10 mouse cellular contexts compared by ENCODE assay signal in the genomic region with DNA sequence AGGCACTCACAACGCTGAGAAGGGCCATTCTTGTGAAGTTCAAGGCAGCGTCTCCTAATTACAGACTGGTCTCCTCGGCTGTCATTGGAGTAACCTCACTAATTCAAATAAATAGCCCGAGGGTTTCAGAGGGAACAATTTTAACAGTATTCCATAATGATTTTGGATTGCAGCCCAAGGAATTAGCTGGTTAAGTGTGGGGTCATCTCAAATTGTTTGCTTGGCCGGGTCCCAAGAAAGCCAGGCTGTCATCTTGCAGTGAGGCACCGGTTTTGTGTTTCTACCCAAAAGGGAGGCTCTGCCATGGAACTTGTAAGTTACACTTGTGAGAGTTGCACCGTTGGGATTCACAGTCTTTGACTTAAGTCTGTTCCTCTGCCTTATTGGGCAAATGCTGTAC. TPM values are rescaled to one million over a fixed set of nuclear protein-coding genes. Genes with fewer than 3 reads are reported as not detected.
A peak's percentile ranks its signal among the peaks of the same experiment; 100 is the strongest.
DNase-seq lines count a peak whose midpoint lies in the region; ATAC-seq and TF ChIP-seq lines count a peak whose summit lies in the region.
"Had no signal": no experiment of that assay in that cellular context is flagged by ENCODE, and none has a peak within 500 bp of the region (broad histone marks: within the 10 kb centered on the region; RNA-seq: fewer than 3 reads in every experiment).

No protein-coding gene starts in this region.

- ATAC-seq in CD4-positive, CD25-positive, alpha-beta regulatory T cell, adult 4 months = no peak
- no peak for ATAC-seq in liver, postnatal 0 days

- H3K27me3 ChIP-seq in liver, postnatal 0 days (ENCODE audit: insufficient read depth, low read length) = no peaks in the 10 kb centered on the region

- no peaks in the 10 kb centered on the region for H3K9me3 ChIP-seq in liver, postnatal 0 days (ENCODE audit: low read length)

- peak overlapping the region; percentile 85 for H3K27ac ChIP-seq in layer of hippocampus, adult 2 months
- H3K27ac ChIP-seq in liver, postnatal 0 days (ENCODE audit: low read depth) = no peak overlapping the region
- H3K27ac ChIP-seq: liver, embryonic 14.5 days had no signal

- H3K4me1 ChIP-seq in liver, postnatal 0 days (ENCODE audit: insufficient read depth) = peaks cover 14% of the 10 kb centered on the region

- no peak overlapping the region for H3K9ac ChIP-seq in liver, postnatal 0 days (replicated peaks)
- H3K9ac ChIP-seq: liver, embryonic 14.5 days had no signal

- H3K4me3 ChIP-seq in layer of hippocampus, adult 2 months = no peak overlapping the region
- H3K4me3 ChIP-seq in liver, postnatal 0 days (ENCODE audit: low read depth, low read length) = no peak overlapping the region

- no peak for TF ChIP-seq EP300 in liver, postnatal 0 days (IDR thresholded peaks at IDR 0.05; ENCODE audit: low read depth)

- no peaks in the 10 kb centered on the region for H3K36me3 ChIP-seq in liver, postnatal 0 days (replicated peaks; ENCODE audit: insufficient read depth, low read length)

- no peak overlapping the region for H3K4me2 ChIP-seq in liver, postnatal 0 days (ENCODE audit: low read depth, low read length)
- H3K4me2 ChIP-seq: heart, embryonic 11.5 days had no signal

- DNase-seq in cerebellum, adult 18-20 months = peak; percentile 48 to 51
- no peak for DNase-seq in cerebellum, postnatal 4 days (ENCODE audit: low spot score in 2 of 2)
- DNase-seq in layer of hippocampus, adult 2 months (ENCODE audit: low spot score in 2 of 2) = no peak
- DNase-seq in layer of hippocampus, postnatal 10 days (ENCODE audit: low spot score in 2 of 2) = no peak
- DNase-seq in brain, embryonic 14.5 days (ENCODE audit: low read depth) = peak; percentile 73
- peak; percentile 69 for DNase-seq in kidney, postnatal 10 days
- no peak for DNase-seq in liver, postnatal 0 days

- WGBS in liver, postnatal 0 days (ENCODE audit: insufficient replicate concordance) = 76% methylated on average over 7 of the region's 7 CpGs

- TF ChIP-seq CTCF in layer of hippocampus, adult 2 months (conservative IDR thresholded peaks at IDR 0.05) = no peak
- no peak for TF ChIP-seq CTCF in brain, embryonic 14.5 days (IDR thresholded peaks at IDR 0.05; ENCODE audit: borderline replicate concordance, extremely low read depth, insufficient read depth, insufficient read length)
- TF ChIP-seq CTCF in liver, postnatal 0 days (IDR thresholded peaks at IDR 0.05; ENCODE audit: low read depth) = no peak

- TF ChIP-seq POLR2A in brain, embryonic 14.5 days (IDR thresholded peaks at IDR 0.05; ENCODE audit: borderline replicate concordance, extremely low read depth, insufficient read depth, insufficient read length, poor library complexity, severe bottlenecking) = no peak

RNA-seq across cellular contexts. Expression of a gene that starts 36.5 kb away (rescaled TPM):
- total RNA-seq in layer of hippocampus, adult 2 months (2021) = 100 to 1,000 TPM; 180 to 189 TPM
- 100 to 1,000 TPM; 112 to 114 TPM for total RNA-seq in layer of hippocampus, postnatal 10 days (2021)
- polyA plus RNA-seq in brain, embryonic 14.5 days (2012; rRNA removed) = 69.3 and 82.1 TPM in 2 replicates
- 10 to 100 TPM; 29.4 to 56.3 TPM for polyA plus RNA-seq in CD4-positive, CD25-positive, alpha-beta regulatory T cell, adult 4 months (2017; shearing (Covaris generic))
- 3.0 and 3.6 TPM in 2 replicates for polyA plus RNA-seq in liver, postnatal 0 days (2015; fragmentation: Nextera tagmentation; extraction: Ambion mirVana)

RNA-seq across cellular contexts. Expression of a gene that starts 36.9 kb away (rescaled TPM):
- total RNA-seq in layer of hippocampus, adult 2 months (2021) = 1 to 10 TPM; 6.4 to 8.0 TPM
- total RNA-seq in layer of hippocampus, postnatal 10 days (2021) = 1 to 10 TPM; 6.5 to 7.2 TPM
- 6.0 and 7.1 TPM in 2 replicates for polyA plus RNA-seq in brain, embryonic 14.5 days (2012; rRNA removed)
- polyA plus RNA-seq in CD4-positive, CD25-positive, alpha-beta regulatory T cell, adult 4 months (2017; shearing (Covaris generic)) = under 1 TPM; 0.23 to 0.53 TPM
- 0.54 and 0.56 TPM in 2 replicates for polyA plus RNA-seq in liver, postnatal 0 days (2015; fragmentation: Nextera tagmentation; extraction: Ambion mirVana)

Comparison
In these comparisons a context has a peak if more than half of its experiments do, and no peak if none do; other contexts are left out.
1. DNase-seq: peak in cerebellum, adult 18-20 months (2 of 2), brain, embryonic 14.5 days (single experiment) and kidney, postnatal 10 days (single experiment); none in cerebellum, postnatal 4 days (0 of 2), layer of hippocampus, adult 2 months (0 of 2), layer of hippocampus, postnatal 10 days (0 of 2) and liver, postnatal 0 days (single experiment).